Mouse (Mus musculus) large intestine, adult 2 months (tissue): ENCODE measurements around the gene Akap12. TPM values are rescaled to one million over a fixed set of nuclear protein-coding genes. Genes with fewer than 3 reads are reported as not detected.

Experiments used
- DNase-seq: peaks from one replicate; pipeline ENCODE4 v3.0.0-alpha.2; 2012; ENCODE audit warnings: low read depth, low spot score
- WGBS: fragments of 180-500 bp; shearing (Covaris S2); methylation state at CpG from one replicate; pipeline ENCODE4 v1.1.7; 2018; 5-methylcytosine and 5-hydroxymethylcytosine counted together
- polyA plus RNA-seq: library from polyadenylated mRNA; depleted of rRNA; stranded (reverse); fragments of >200 nt; gene quantifications from 2 replicates; pipeline ENCODE4 v1.2.3, GENCODE M21; 2012

Gene Akap12
- polyA plus RNA-seq, 1 experiment, result 2.7 TPM

DNA sequence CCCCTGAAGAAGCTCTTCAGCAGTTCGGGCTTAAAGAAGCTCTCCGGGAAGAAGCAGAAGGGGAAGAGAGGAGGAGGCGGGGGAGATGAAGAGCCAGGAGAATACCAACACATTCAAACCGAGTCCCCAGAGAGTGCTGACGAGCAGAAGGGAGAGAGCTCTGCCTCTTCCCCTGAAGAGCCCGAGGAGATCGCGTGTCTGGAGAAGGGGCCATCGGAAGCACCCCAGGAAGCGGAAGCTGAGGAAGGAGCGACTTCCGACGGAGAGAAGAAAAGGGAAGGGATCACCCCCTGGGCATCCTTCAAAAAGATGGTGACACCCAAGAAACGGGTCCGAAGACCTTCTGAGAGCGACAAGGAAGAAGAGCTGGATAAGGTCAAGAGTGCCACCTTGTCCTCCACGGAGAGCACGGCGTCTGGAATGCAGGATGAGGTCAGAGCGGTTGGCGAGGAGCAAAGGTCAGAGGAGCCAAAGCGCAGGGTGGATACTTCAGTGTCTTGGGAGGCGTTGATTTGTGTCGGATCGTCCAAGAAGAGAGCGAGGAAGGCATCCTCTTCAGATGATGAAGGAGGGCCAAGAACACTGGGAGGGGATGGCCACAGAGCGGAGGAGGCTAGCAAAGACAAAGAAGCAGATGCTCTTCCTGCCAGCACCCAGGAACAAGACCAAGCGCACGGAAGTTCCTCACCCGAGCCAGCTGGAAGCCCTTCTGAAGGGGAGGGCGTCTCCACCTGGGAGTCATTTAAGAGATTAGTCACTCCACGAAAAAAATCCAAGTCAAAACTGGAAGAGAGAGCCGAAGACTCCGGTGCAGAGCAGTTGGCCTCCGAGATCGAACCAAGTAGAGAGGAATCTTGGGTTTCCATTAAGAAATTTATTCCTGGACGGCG, 88.4 kb downstream of the Akap12 start:
- 82% methylated on average over 38 of the region's 38 CpGs for WGBS
- no peak for DNase-seq

DNA sequence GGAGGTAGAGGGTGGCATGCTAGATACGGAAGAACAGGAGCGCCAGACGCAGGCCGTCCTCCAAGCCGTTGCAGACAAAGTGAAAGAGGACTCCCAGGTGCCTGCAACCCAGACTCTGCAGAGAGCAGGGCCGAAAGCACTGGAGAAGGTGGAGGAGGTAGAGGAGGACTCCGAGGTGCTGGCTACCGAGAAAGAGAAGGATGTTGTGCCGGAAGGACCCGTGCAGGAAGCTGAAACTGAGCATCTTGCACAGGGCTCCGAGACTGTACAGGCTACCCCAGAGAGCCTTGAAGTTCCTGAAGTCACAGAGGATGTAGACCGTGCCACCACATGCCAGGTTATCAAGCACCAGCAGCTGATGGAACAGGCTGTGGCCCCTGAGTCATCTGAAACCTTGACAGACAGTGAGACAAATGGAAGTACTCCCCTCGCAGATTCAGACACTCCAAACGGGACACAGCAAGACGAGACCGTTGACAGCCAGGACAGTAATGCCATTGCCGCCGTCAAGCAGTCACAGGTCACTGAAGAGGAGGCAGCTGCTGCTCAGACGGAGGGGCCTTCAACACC, 89.8 kb downstream of the Akap12 start:
- WGBS, result 85% methylated on average over 19 of the region's 19 CpGs
- no peak for DNase-seq

DNA sequence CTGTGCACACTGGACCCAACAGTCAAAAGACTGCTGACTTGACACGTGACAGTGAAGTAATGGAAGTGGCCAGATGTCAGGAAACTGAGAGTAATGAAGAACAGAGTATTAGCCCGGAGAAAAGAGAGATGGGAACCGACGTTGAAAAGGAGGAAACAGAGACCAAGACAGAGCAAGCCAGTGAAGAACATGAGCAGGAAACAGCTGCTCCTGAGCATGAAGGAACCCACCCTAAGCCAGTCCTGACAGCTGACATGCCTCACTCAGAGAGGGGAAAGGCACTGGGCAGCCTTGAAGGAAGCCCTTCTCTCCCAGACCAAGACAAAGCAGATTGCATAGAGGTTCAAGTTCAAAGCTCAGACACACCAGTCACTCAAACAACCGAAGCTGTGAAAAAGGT, 90.5 kb downstream of the Akap12 start:
- 67% methylated on average over 5 of the region's 5 CpGs for WGBS
- no peak for DNase-seq

DNA sequence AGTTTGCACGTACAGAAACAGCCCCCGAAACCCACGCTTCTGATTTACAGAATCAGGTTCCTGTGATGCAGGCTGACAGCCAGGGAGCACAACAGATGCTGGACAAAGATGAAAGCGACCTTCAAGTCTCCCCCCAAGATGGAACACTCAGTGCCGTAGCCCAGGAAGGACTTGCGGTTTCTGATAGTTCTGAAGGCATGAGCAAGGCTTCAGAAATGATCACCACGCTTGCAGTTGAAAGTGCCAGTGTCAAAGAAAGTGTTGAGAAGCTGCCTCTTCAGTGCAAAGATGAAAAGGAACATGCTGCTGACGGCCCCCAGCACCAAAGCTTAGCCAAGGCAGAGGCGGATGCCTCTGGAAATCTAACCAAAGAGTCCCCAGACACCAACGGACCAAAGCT, 91.3 kb downstream of the Akap12 start:
- no peak for DNase-seq
- 88% methylated on average over 10 of the region's 10 CpGs for WGBS

DNA sequence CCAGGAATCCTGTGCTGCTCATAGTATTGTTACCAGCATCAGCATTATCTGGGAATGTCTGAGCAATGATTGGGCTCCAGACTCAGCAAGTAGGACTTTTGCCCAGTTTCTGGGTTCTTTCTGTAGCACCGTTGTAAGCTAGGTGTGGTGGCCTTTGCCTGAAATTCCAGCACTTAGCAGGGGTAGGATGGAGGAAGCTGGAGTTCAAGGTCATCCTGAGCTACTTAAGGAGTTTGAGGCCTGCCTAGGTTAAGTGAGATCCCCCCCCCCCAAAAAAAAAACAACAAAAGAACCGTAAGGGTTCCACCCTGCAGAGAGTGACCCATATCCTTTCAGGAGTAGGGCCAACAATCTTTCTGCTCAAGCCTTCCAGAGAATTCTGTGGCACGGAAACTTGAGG, 98.4 kb downstream of the Akap12 start:
- no peak for DNase-seq
- WGBS, result 63% methylated on average over 3 of the region's 3 CpGs

DNA sequence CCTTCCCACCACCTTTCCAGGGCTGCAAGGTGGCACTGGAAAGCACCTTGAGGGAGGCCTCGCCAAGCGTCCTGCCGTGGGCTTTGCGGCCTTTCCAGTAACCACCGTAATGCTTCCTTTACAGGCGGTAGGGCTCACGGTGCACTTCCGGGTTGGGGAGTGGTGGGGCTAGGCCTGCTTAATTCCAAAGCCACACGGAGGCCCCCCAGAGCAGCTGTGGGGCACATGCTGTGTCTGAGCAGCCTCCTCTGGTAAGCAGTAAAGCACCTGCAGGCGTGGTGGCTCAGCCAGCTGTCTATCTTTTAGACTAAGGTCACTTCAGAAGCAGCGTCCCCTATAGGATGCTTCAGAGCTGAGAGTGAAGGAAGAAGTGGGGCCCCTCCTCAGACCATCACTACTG, 103.9 kb downstream of the Akap12 start:
- no peak for DNase-seq
- 80% methylated on average over 11 of the region's 11 CpGs for WGBS

DNA sequence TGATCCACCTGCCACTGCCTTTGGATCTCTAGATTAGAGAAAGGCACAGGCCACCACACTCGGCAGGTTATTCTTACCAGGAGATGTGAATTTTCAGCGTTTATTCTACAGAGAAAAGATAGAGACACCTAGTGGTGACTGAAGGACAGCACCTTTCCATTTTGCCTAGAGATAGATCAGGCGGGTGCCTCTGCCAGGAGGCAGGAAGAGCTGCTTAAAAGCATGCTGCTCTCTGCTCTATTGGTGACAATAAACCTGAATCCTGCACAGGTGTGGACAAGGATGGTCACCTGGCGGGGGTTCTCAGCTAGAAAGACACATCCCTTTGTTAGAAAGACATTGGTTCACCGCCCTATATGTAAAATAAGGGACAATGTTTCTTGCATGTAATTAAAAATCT, 105.8 kb downstream of the Akap12 start:
- 45% methylated on average over 5 of the region's 5 CpGs for WGBS
- DNase-seq, result no peak

DNA sequence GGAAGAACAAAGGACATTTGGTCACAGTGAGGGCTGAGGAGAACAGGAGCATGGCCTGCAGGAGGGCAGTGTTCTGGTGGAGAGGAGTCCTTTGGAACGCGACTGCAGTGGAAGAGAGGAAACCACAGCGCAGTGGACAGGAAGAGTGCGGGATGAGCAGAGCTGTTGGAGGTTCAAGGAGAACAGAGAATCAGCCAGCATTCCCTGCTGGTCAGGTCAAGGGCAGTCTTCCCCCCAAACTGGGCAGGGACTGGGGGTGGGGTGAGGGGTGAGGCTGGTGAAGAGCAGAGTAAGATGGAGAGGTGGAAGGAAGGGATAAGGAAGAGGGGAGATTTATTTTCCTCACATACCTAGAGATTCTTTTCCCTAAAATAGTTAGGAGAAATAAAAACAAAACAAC, 107.4 kb downstream of the Akap12 start:
- 89% methylated on average over 4 of the region's 4 CpGs for WGBS
- no peak for DNase-seq

DNA sequence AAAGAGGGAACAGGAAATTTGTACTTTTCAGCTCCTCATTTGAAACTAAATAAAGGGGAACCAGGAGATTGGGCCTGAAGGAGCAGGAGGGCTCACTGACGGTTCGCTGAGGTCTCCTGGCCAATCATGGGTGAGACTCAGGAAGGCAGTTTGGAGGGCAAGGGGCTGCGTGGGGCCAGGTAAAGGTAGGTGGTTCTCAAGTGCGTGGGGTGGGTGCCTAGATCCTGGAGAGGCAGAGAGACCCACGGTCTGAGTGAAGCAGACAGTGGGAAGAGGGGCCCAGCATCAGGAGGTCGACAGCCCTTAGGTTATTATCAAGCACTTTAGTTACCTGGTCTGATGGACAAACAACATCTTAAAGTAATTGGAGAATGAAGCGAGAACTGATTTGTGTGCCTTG, 108.1 kb downstream of the Akap12 start:
- no peak for DNase-seq
- WGBS, result 90% methylated on average over 7 of the region's 7 CpGs

DNA sequence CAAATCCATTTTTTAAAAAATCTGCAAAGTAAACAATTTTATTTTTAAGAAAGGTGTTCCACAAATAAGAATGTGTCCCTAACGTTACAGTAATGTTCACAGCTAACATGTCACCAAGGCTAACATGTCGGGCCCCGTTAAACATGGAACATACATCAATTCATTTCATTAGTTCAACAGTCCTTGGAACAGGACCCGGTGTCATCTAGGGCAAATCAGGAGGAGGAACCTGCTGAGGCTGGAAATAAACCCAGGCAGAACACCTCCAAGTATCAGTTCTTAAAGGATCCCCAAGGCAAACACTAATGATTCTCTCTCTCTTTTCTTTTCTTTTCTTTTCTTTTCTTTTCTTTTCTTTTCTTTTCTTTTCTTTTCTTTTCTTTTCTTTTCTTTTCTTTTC, 108.6 kb downstream of the Akap12 start:
- no peak for DNase-seq
- 88% methylated on average over 4 of the region's 4 CpGs for WGBS

DNA sequence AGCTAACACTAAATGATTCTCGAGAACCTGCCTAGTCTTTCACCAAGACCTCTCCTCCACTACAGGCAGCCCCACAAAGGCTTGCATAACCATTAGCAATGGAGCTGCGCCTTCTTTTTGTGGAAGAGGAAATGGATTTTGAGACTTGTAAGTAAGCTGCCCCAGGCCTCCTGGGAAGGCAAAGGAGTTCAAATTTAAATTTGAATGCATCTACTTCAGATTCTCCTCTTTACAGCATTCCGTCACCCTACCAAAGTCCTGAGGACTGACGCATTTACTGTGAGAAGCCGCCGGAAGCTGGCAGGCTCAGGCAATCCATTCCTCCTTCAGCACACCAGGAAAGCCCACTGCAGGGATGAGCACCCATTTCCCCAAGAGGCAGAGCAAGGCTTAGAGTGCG, 109.1 kb downstream of the Akap12 start:
- no peak for DNase-seq
- 86% methylated on average over 7 of the region's 7 CpGs for WGBS

DNA sequence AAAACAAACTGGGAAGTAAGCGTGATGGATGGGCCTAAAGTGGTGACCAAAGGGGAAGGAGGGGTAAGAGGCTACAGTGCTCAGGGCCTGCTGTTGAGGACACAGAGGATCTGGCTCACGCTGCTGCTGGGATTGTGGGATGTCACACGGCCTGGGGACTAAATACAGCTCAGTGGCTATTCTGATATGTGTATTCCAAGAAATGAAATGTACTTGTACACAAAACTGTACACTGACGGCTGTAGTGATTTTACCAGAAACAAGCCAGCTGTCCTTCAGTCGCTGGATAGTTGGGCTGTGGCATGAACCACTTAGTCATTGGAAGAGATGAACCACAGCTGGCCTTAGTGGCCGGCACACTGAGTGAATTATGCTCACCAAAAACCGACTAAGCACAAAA, 110.3 kb downstream of the Akap12 start:
- 66% methylated on average over 7 of the region's 7 CpGs for WGBS
- DNase-seq, result no peak

DNA sequence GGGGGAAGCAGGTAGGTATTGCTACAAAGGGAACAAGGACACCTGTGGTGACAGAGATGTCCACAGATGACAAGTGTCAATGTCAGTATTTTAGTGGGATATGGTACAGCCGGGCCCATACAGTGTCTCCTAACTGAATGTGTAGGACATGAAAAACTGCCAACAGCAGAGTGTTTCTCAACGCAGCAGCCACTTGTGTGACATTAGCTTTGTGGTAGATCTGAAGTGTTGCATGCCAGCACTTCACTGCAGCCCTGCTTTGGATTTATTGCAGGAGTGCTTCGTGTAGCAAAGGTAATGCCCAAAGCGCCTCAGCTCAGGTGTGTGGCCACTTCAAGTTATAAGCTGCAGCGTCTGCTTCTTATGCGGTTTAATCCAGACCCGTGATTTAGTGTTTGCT, 110.8 kb downstream of the Akap12 start:
- no peak for DNase-seq
- WGBS, result 80% methylated on average over 7 of the region's 7 CpGs

DNA sequence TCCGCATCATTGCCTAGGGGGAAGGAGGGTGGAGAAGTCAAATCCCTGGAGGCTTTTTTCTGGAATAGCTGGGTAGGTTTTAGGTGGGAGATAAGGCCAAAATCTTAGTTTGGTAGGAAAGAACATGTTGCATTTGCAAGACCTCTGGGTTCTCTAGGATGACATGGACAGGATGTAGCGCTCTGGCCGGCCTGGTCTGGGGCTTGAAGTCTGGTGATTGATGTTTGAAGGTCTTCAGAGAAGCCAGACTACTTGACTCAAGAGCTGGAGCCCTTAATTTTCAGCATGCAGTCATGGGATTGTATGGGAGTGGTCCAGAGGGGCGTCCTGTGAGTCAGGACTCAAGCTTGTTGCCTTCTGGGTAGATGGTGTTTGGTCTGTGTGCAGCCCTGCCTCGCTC, 114.6 kb downstream of the Akap12 start:
- WGBS, result 91% methylated on average over 5 of the region's 5 CpGs
- no peak for DNase-seq

DNA sequence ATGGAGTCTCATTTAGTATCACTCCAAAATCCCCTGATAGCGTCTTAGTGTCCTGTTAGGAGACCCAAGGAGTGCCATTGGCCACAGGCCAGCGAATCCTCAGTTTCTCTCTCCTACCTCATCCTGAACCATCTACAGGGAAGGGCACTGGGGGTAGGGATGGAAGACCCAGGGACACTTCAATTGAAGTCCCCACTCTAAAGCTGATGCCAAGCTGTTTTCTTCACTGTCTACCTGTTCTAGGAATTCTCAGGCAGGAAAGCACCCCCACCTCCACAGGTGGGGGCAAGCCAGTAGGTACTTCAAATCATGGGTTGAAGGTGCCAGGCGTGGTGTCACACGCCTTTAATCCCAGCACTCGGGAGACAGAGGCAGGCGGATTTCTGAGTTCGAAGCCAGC, 118.1 kb downstream of the Akap12 start:
- WGBS, result 91% methylated on average over 7 of the region's 7 CpGs
- no peak for DNase-seq

DNA sequence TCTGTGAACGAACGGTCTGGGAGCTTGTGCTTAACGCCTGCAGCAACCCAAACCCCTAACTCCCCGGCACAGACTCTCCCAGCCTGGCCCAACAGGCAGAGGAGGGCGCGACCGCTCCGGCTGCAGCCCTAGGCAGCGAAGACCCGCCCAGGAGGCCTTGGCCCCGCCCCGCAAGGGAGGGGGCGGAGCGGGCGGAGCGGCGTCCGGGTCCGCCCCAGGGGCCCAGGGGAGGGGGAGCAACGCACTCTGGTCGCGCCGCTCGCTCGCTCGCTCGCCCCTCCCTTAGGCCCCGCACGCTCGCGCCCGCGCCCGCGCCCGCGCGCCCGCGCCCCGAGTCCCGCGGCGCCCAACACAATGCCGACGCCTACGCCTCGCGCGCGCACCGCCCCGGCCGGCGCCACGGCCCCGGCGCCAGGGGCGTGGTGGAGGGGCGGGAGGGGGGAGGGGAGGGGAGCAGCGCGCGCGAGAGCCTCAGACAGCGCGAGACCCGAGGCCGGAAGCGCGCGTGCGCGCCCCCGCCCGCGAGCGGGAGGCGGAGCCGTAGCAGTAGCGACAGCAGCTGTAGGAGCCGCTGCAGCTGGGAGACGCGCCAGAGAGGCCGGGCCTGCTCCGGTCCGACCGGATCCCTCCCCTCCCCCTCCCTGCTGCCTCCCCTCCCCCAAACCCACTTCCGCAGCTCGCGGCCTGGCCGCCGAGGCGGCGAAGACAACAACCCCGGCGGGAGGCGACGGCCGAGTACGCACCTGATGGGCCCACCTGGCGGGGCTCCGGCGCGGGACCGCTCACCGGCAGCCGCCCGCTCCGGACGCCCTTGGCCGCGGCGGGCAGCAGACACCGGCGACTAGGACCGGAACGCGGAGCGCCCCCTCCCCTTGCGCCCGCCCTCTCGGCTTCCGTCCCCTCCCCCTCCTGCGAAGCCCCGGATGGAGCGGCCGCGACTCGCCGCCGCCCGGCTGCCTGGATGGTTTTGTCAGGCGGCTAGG, 120.7 kb downstream of the Akap12 start:
- peak; percentile 84 for DNase-seq
- 1% methylated on average over 77 of the region's 133 CpGs for WGBS

DNA sequence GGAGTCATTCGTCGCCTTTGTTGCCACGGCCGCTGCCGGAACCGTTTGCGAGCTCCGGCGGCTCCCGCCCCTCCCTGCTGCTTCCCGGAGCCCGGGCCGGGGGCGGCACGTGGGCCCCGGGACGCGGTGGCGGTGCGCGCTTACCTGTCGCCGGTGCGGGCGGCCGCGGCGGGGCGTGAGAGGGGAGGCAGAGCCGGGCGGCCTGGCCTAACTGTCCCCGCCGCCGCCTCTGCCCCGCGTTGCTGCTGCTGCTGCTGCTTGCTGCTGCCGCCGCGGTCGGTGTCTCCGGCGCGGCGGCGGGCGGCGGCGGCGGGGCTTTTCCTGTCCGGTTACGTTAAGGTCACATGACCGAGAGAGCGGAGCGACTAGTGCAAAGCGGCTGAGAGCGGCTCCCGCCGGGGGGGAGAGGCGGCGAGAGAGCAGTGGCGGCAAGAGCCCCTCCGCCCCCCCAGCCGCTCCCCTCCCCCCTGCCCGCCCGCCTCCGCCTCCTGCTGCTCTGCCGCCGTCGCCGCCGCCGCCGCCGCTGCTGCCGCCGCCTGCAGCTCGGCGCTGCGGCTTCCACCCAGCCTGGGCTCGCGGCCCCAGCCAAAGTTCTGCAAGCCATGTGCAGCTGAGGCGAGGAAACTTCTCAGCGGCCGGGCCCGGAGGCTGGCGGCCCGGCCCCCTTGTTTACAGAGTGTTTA, 121.7 kb downstream of the Akap12 start, which contains the start of gene Zbtb2:
TSS of gene Zbtb2 (minus strand) at position 408 of the 683 bp plus-strand sequence.
- no peak for DNase-seq
- 1% methylated on average over 70 of the region's 87 CpGs for WGBS

DNA sequence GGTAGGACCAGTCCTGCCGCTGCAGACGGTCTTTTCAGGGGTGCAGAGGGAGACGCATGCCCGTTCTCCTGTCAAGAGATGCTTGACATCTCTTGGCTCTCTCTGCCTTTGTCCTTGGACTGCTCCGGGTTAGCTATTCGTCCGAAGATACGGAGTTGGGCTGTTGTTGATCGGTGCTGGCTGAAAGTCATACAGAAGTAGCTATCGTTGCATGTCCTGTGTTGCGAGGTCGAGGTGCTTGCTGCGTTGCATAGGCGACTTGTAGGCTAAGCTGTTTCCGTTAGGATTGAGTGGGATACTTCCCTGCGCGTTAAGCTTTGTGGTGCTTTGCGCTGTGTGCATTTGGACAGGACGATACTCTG, 122.2 kb downstream of the Akap12 start:
- under 1% methylated on average over 19 of the region's 19 CpGs for WGBS
- DNase-seq, result no peak

DNA sequence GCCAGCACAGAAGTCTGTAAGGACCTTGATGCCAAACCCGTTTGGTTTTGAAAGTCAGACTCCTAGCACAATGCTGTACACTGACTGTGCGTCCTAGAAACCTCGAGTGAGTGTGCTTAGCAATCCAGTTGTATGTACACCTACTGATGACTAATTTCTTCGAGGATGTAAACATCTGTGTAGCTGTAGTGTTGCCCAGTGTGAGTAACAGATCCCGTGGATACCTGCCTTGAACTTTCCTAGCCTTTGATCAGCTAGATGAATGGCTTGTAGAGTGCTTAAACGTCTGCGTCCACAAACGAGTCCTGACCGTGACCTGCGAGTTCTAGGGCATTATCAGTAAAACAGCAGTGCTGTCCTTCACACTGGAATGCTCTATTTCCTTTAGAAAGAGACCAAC, 122.9 kb downstream of the Akap12 start:
- DNase-seq, result no peak
- WGBS, result 8% methylated on average over 10 of the region's 10 CpGs
